Mouse (Mus musculus) G1E (cell line): ENCODE measurements at regions not wholly inside any gene's neighbourhood (a gene's known extent, or its start where the extent isn't known, plus 50 kb on each side); places are given as distances from the start of the nearest gene placed in this dataset.

Experiments
- CTCF ChIP-seq: IDR thresholded peaks from 2 replicates; pipeline ENCODE4 v1.5.1; 2012; ENCODE audit warnings: low read depth, low read length, inconsistent platforms, mixed read lengths
- GATA1 ChIP-seq: IDR thresholded peaks from 2 replicates; pipeline ENCODE4 v1.6.1; 2012; ENCODE audit warnings: borderline replicate concordance, low read length, inconsistent platforms, mixed read lengths
- POLR2AphosphoS5 ChIP-seq: IDR thresholded peaks from 2 replicates; pipeline ENCODE4 v1.6.1; 2012; ENCODE audit warnings: low read depth, low read length, inconsistent platforms; ENCODE audit not compliant: insufficient replicate concordance
- TAL1 ChIP-seq: conservative IDR thresholded peaks from 2 replicates; pipeline ENCODE4 v1.6.1; 2012; ENCODE audit warnings: low read depth, low read length, inconsistent platforms, mixed read lengths

DNA sequence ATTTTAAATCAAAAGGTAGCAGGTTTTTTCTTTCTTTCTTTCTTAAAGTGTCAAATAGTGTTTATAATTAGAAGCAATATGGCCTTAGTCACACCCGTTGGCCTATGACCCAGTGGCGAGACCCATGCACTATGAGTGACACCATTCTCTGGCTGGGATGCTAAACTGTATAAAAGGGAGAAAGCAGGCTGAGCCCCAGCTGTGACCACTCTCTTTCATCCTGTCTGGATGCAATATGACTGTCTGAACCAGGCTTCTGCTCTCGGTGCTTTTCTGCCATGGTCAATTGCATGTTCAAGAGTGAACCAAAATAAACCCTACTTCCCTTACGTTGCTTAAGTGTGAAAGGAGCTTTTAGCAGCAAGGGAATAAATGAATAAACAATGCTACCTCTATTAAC lies 346.0 kb upstream of the A1bg start:
- TF ChIP-seq CTCF = no peak
- no peak for TF ChIP-seq TAL1
- no peak for TF ChIP-seq GATA1
- TF ChIP-seq POLR2AphosphoS5 = no peak
